Mouse (Mus musculus) liver, embryonic 11.5 days (tissue): ENCODE data around the gene Thap4. TPM values are rescaled to one million over a fixed set of nuclear protein-coding genes. Genes with fewer than 3 reads are reported as not detected.

Source experiments
- ATAC-seq: fragments of 200-750 bp; cut with Nextera tagmentation; replicated peaks from 2 replicates; pipeline ENCODE4 v1.8.0; 2017; ENCODE audit warnings: moderate number of reproducible peaks, mild to moderate bottlenecking, moderate TSS enrichment, moderate library complexity; ENCODE audit not compliant: low FRiP score
- DNase-seq: peaks from one replicate; pipeline ENCODE4 v3.0.0-alpha.2; 2017; ENCODE audit warnings: low spot score
- H3K27ac ChIP-seq: fragments of 300-500 bp; sonication (generic); 2 replicates; pipeline ENCODE4 v1.5.1; 2014; ENCODE audit warnings: mild to moderate bottlenecking, low read depth, low read length, control low read depth
- H3K27me3 ChIP-seq: fragments of 300-500 bp; sonication (generic); replicated peaks from 2 replicates; pipeline ENCODE4 v1.6.1; 2014; ENCODE audit warnings: low read length, mixed read lengths; ENCODE audit not compliant: control insufficient read depth, insufficient read depth
- H3K36me3 ChIP-seq: fragments of 300-500 bp; sonication (generic); 2 replicates; pipeline ENCODE4 v1.6.1; 2014; ENCODE audit warnings: mild to moderate bottlenecking, low read length, moderate library complexity, mixed read lengths; ENCODE audit not compliant: control insufficient read depth, insufficient read depth
- H3K4me1 ChIP-seq: fragments of 300-500 bp; sonication (generic); replicated peaks from 2 replicates; pipeline ENCODE4 v1.6.1; 2014; ENCODE audit warnings: low read length, mixed read lengths; ENCODE audit not compliant: control insufficient read depth, insufficient read depth
- H3K4me2 ChIP-seq: fragments of 300-500 bp; sonication (generic); 2 replicates; pipeline ENCODE4 v1.6.1; 2014; ENCODE audit warnings: mild to moderate bottlenecking, control low read depth, moderate library complexity
- H3K4me3 ChIP-seq: fragments of 300-500 bp; sonication (generic); 2 replicates; pipeline ENCODE4 v1.5.1; 2014; ENCODE audit warnings: low read depth, low read length, control low read depth
- H3K9ac ChIP-seq: fragments of 300-500 bp; sonication (generic); 2 replicates; pipeline ENCODE4 v1.6.1; 2014; ENCODE audit warnings: low read depth, low read length, control low read depth
- H3K9me3 ChIP-seq: fragments of 300-500 bp; sonication (generic); 2 replicates; pipeline ENCODE4 v1.6.1; 2016; ENCODE audit warnings: low read length, inconsistent platforms, mixed read lengths; ENCODE audit not compliant: control insufficient read depth
- WGBS: fragments of 180-500 bp; shearing (Covaris S2); extraction: QIAGEN DNeasy Blood & Tissue Kit; methylation state at CpG from one replicate; pipeline ENCODE4 v1.1.7; 2014; 5-methylcytosine and 5-hydroxymethylcytosine counted together
- polyA plus RNA-seq: library from polyadenylated mRNA; unstranded; fragments of >200 nt; fragmentation: Nextera tagmentation; extraction: Ambion mirVana; gene quantifications from 2 replicates; pipeline ENCODE4 v1.2.1, GENCODE M21; 2014

Thap4 gene
- polyA plus RNA-seq, 1 experiment from 2014 or later, result 28.9 TPM

DNA sequence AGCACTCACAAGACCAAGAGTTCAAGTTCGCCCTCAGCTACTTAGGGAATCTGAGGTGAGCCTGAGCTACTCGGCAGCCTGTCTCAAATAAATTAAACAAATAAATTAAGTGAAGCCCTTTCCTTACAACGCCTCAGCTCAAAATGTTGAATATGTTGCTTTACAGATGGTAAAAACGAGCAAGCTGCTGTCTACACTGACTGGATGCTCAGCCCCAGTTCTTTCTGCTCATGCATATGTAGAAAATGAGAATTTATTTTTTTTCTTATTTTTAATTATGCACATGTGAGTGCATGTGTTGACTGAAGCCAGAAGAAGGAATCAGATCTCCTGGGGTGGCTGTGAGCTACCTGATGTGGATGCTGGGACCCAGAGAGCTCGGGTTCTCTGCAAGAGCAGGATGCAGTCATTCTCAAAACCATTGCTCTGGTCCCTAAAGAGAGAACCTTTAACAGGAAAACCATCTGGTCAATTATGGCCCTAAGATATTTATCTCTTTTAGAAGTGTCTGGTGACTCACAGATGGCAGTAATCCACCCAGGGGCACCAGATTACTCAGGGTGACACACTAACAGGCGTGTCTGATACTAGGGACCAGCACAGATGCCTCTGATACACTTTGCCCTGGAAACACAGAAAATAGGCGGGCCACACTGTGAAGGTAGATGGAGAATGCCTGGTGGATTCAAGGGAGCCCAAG is 98.2 kb downstream of the Thap4 start:
- 64% methylated on average over 7 of the region's 7 CpGs for WGBS
- Histone ChIP-seq H3K36me3 (no peaks in the 10 kb centered on the region), H3K4me2 (no peak overlapping the region), H3K27me3 (no peaks in the 10 kb centered on the region), H3K27ac (no peak overlapping the region), H3K9ac (no peak overlapping the region), H3K9me3 (no peaks in the 10 kb centered on the region), H3K4me1 (no peaks in the 10 kb centered on the region), H3K4me3 (no peak overlapping the region)
- ATAC-seq (no peak), DNase-seq (no peak)

DNA sequence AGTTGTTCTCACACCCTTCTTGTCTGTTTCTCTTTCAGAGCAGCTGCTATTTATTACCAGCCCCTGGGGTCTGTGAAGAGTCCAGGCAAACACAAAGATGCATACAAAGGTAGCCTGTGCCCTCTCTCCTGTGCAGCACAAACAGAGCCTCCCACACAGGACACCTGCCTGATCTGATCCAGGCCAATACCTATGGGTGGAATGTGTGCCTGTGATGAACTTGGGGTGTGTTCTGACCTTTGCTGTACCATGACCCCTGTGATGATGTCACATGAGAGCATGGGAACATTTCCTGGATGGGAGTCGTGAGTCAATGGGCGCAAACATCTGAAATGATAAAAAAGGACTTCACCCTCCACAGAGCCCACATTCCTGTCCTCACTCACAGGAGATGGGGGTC is 99.9 kb downstream of the Thap4 start:
- H3K4me1 ChIP-seq, result no peaks in the 10 kb centered on the region
- H3K27me3 ChIP-seq, result no peaks in the 10 kb centered on the region
- H3K27ac ChIP-seq, result no peak overlapping the region
- no peak for ATAC-seq
- no peak for DNase-seq
- H3K4me2 ChIP-seq, result no peak overlapping the region
- no peak overlapping the region for H3K4me3 ChIP-seq
- H3K9ac ChIP-seq, result no peak overlapping the region
- H3K9me3 ChIP-seq, result no peaks in the 10 kb centered on the region
- H3K36me3 ChIP-seq, result no peaks in the 10 kb centered on the region
- 65% methylated on average over 2 of the region's 2 CpGs for WGBS

- no peak for ATAC-seq
- no peaks in the 10 kb centered on the region for H3K36me3 ChIP-seq
- 0 out of 2 replicates have a peak, but pooled peaks cover 5% of the 10 kb centered on the region for H3K4me1 ChIP-seq
- no peak overlapping the region for H3K9ac ChIP-seq
- H3K27me3 ChIP-seq, result no peaks in the 10 kb centered on the region
- H3K4me3 ChIP-seq, result no peak overlapping the region
- DNase-seq, result no peak
- 8% methylated on average over 2 of the region's 2 CpGs for WGBS
- no peak overlapping the region for H3K27ac ChIP-seq
- H3K9me3 ChIP-seq, result no peaks in the 10 kb centered on the region
- no peak overlapping the region for H3K4me2 ChIP-seq
These were observed 100.4 kb downstream of the Thap4 start for GRCm38 (mm10) chr1:93654275-93654674.

Other genes with a start within 250 kb of the Thap4 start
- gene Farp2, start 242.8 kb downstream of the Thap4 start, polyA plus RNA-seq, result 2.3 and 2.7 TPM in 2 replicates
- 97.7 and 102 TPM in 2 replicates for gene Stk25, start 96.2 kb downstream of the Thap4 start, polyA plus RNA-seq
- 11.3 and 12.2 TPM in 2 replicates for gene Bok, start 69.2 kb downstream of the Thap4 start, polyA plus RNA-seq
- 86.2 and 87.6 TPM in 2 replicates for gene Atg4b, start 3.4 kb downstream of the Thap4 start, polyA plus RNA-seq
- gene Dtymk, start 47.1 kb upstream of the Thap4 start, polyA plus RNA-seq, result 297 and 324 TPM in 2 replicates
- gene Ing5, start 49.1 kb upstream of the Thap4 start, polyA plus RNA-seq, result 23.1 and 24.2 TPM in 2 replicates
- gene D2hgdh, start 70.0 kb upstream of the Thap4 start, polyA plus RNA-seq, result 10.1 and 12.3 TPM in 2 replicates
- gene Gal3st2, start 106.4 kb upstream of the Thap4 start, polyA plus RNA-seq, result not detected in 2 replicates
- not detected in 2 replicates for gene Gal3st2b, start 163.4 kb upstream of the Thap4 start, polyA plus RNA-seq
- not detected in 2 replicates for gene Gal3st2c, start 235.6 kb upstream of the Thap4 start, polyA plus RNA-seq